19 mouse cellular contexts compared by ENCODE assay signal in genomic region chr14:33232048-33232447, GRCm38 (mm10). TPM values are rescaled to one million over a fixed set of nuclear protein-coding genes. Genes with fewer than 3 reads are reported as not detected.
DNase-seq lines count a peak whose midpoint lies in the region; ATAC-seq and TF ChIP-seq lines count a peak whose summit lies in the region.
"Had no signal": no experiment of that assay in that cellular context is flagged by ENCODE, and none has a peak within 500 bp of the region (broad histone marks: within the 10 kb centered on the region; RNA-seq: fewer than 3 reads in every experiment).

No protein-coding gene starts in this region.

- no peak for TF ChIP-seq POLR2A in bone marrow macrophage, adult 2 months (IDR thresholded peaks at IDR 0.05; ENCODE audit: borderline replicate concordance, low read depth, low read length)
- TF ChIP-seq POLR2A in olfactory bulb, adult 2 months (IDR thresholded peaks at IDR 0.05; ENCODE audit: insufficient read depth, low read depth, low read length) = no peak

- no peak overlapping the region for H3K27ac ChIP-seq in heart, embryonic 11.5 days (ENCODE audit: low read depth, low read length)
- H3K27ac ChIP-seq in bone marrow macrophage, adult 2 months (ENCODE audit: insufficient read depth, low read depth, low read length) = peak overlapping the region; percentile 86
- H3K27ac ChIP-seq in olfactory bulb, adult 2 months (ENCODE audit: insufficient read depth, low read depth, low read length) = peak overlapping the region; percentile 88; the same call in 1 of the 2 replicates
- no peak overlapping the region for H3K27ac ChIP-seq in hindbrain, postnatal 0 days
- H3K27ac ChIP-seq: embryonic facial prominence, embryonic 13.5 days; limb, embryonic 10.5 days; liver, embryonic 12.5 days; midbrain, embryonic 13.5 days had no signal

- no peak for TF ChIP-seq CTCF in bone marrow macrophage, adult 2 months (IDR thresholded peaks at IDR 0.05; ENCODE audit: low read depth, low read length)
- TF ChIP-seq CTCF in olfactory bulb, adult 2 months (IDR thresholded peaks at IDR 0.05; ENCODE audit: insufficient read depth, low read depth, low read length) = no peak
- no peak for TF ChIP-seq CTCF in hindbrain, postnatal 0 days (IDR thresholded peaks at IDR 0.05; ENCODE audit: low read depth)

- no peaks in the 10 kb centered on the region for H3K27me3 ChIP-seq in heart, embryonic 11.5 days (ENCODE audit: control insufficient read depth, insufficient read depth, low read length)
- H3K27me3 ChIP-seq in megakaryocyte, embryonic 14.5 days (replicated peaks) = peaks cover 28% of the 10 kb centered on the region
- no peaks in the 10 kb centered on the region for H3K27me3 ChIP-seq in hindbrain, postnatal 0 days (ENCODE audit: insufficient read depth, low read length)
- H3K27me3 ChIP-seq: embryonic facial prominence, embryonic 13.5 days; liver, embryonic 12.5 days; midbrain, embryonic 13.5 days had no signal

- no peaks in the 10 kb centered on the region for H3K9me3 ChIP-seq in heart, embryonic 11.5 days (replicated peaks; ENCODE audit: control insufficient read depth, low read length)
- H3K9me3 ChIP-seq in megakaryocyte, embryonic 14.5 days = no peaks in the 10 kb centered on the region
- no peaks in the 10 kb centered on the region for H3K9me3 ChIP-seq in hindbrain, postnatal 0 days (ENCODE audit: low read length)
- H3K9me3 ChIP-seq: embryonic facial prominence, embryonic 13.5 days; limb, embryonic 10.5 days; liver, embryonic 12.5 days; midbrain, embryonic 13.5 days had no signal

- H3K4me2 ChIP-seq in heart, embryonic 11.5 days = no peak overlapping the region
- no peak overlapping the region for H3K4me2 ChIP-seq in hindbrain, postnatal 0 days (ENCODE audit: low read depth, low read length)
- H3K4me2 ChIP-seq: embryonic facial prominence, embryonic 13.5 days; liver, embryonic 12.5 days; midbrain, embryonic 13.5 days had no signal

- H3K9ac ChIP-seq in heart, embryonic 11.5 days (ENCODE audit: low read depth, low read length) = no peak overlapping the region
- no peak overlapping the region for H3K9ac ChIP-seq in hindbrain, postnatal 0 days (replicated peaks; ENCODE audit: low read length)
- H3K9ac ChIP-seq: embryonic facial prominence, embryonic 13.5 days; liver, embryonic 12.5 days; midbrain, embryonic 13.5 days had no signal

- WGBS in heart, embryonic 11.5 days (ENCODE audit: insufficient replicate concordance) = 66% methylated on average over 5 of the region's 5 CpGs
- WGBS in olfactory bulb, adult 2 months = 58% methylated on average over 5 of the region's 5 CpGs
- 59% methylated on average over 5 of the region's 5 CpGs for WGBS in hindbrain, postnatal 0 days

- H3K4me3 ChIP-seq in heart, embryonic 11.5 days (ENCODE audit: low read depth, low read length) = no peak overlapping the region
- peak overlapping the region; percentile 78 for H3K4me3 ChIP-seq in megakaryocyte, embryonic 14.5 days (replicated peaks)
- peak overlapping the region; percentile 22 for H3K4me3 ChIP-seq in bone marrow macrophage, adult 2 months (ENCODE audit: insufficient read depth, low read length)
- H3K4me3 ChIP-seq in olfactory bulb, adult 2 months (ENCODE audit: insufficient read depth, low read depth, low read length) = no peak overlapping the region
- no peak overlapping the region for H3K4me3 ChIP-seq in hindbrain, postnatal 0 days (ENCODE audit: low read length)
- H3K4me3 ChIP-seq: embryonic facial prominence, embryonic 13.5 days; limb, embryonic 10.5 days; liver, embryonic 12.5 days; midbrain, embryonic 13.5 days had no signal

- ATAC-seq in heart, embryonic 11.5 days (replicated peaks; ENCODE audit: insufficient number of reproducible peaks, low FRiP score, low TSS enrichment) = no peak
- no peak for ATAC-seq in megakaryocyte, adult 5-6 weeks (ENCODE audit: poor library complexity, severe bottlenecking)
- ATAC-seq in hindbrain, postnatal 0 days = no peak
- ATAC-seq: activated CD4-positive, CD25-positive, alpha-beta regulatory T cell, adult 4 months; hindbrain, embryonic 16.5 days; liver, embryonic 12.5 days; midbrain, embryonic 13.5 days had no signal

- DNase-seq in heart, adult 18-20 months = peak; percentile 31 to 76
- no peak for DNase-seq in hindbrain, postnatal 0 days (ENCODE audit: low spot score)
- no peak for DNase-seq in cerebellum, adult 8-10 months
- DNase-seq: adrenal gland, postnatal 36 days; kidney, adult 8-10 months; kidney, postnatal 4 days; lung, postnatal 14 days; right cerebral cortex, postnatal 4 days had no signal

- H3K36me3 ChIP-seq in heart, embryonic 11.5 days (ENCODE audit: control insufficient read depth, insufficient read depth, low read length) = no peaks in the 10 kb centered on the region
- no peaks in the 10 kb centered on the region for H3K36me3 ChIP-seq in megakaryocyte, embryonic 14.5 days (replicated peaks; ENCODE audit: low read length)
- no peaks in the 10 kb centered on the region for H3K36me3 ChIP-seq in hindbrain, postnatal 0 days (ENCODE audit: insufficient read depth, low read length)
- H3K36me3 ChIP-seq: embryonic facial prominence, embryonic 13.5 days; limb, embryonic 10.5 days; liver, embryonic 12.5 days; midbrain, embryonic 13.5 days had no signal

- H3K4me1 ChIP-seq in heart, embryonic 11.5 days (ENCODE audit: control insufficient read depth, insufficient read depth, low read length) = peaks cover 8% of the 10 kb centered on the region; the same call in 1 of the 2 replicates
- H3K4me1 ChIP-seq in megakaryocyte, embryonic 14.5 days = peaks cover 69% of the 10 kb centered on the region
- peaks cover 72% of the 10 kb centered on the region for H3K4me1 ChIP-seq in bone marrow macrophage, adult 2 months (ENCODE audit: control insufficient read depth, insufficient read depth, low read length)
- peaks cover 35% of the 10 kb centered on the region for H3K4me1 ChIP-seq in olfactory bulb, adult 2 months (ENCODE audit: control insufficient read depth, insufficient read depth, low read length)
- no peaks in the 10 kb centered on the region for H3K4me1 ChIP-seq in hindbrain, postnatal 0 days (ENCODE audit: insufficient read depth, low read length)
- H3K4me1 ChIP-seq: midbrain, embryonic 13.5 days had no signal

RNA-seq across cellular contexts. Expression of gene Arhgap22, which starts 18.2 kb away (rescaled TPM):
- 1 to 10 TPM; 1.2 to 2.0 TPM for total RNA-seq in heart, adult 18-20 months (2021)
- 3.5 and 4.5 TPM in 2 replicates for polyA plus RNA-seq in heart, embryonic 11.5 days (2014; fragmentation: Nextera tagmentation; extraction: Ambion mirVana)
- 1.5 and 6.5 TPM in 2 replicates for polyA plus RNA-seq in megakaryocyte, embryonic 14.5 days (2012; ENCODE audit: insufficient read depth, low replicate concordance)
- 0.89 TPM in 1 of 2 replicates, not detected in the other for total RNA-seq in megakaryocyte, adult 5-6 weeks (2015)
- total RNA-seq in megakaryocyte, adult 5-6 weeks (2017) = 0.24 and 0.70 TPM in 2 replicates
- 39.5 and 39.6 TPM in 2 replicates for polyA plus RNA-seq in bone marrow macrophage, adult 2 months (2012; ENCODE audit: insufficient read depth, insufficient read length, missing spikeins)
- polyA plus RNA-seq in olfactory bulb, adult 2 months (2012; ENCODE audit: insufficient read depth, insufficient read length, low replicate concordance, missing spikeins) = not detected in 2 replicates
- total RNA-seq in hindbrain, postnatal 0 days (2014; rRNA removed) = 5.0 and 11.8 TPM in 2 replicates
- 4.2 and 4.4 TPM in 2 replicates for polyA plus RNA-seq in hindbrain, postnatal 0 days (2015; fragmentation: Nextera tagmentation; extraction: Ambion mirVana)

RNA-seq across cellular contexts. Expression of gene Wdfy4, which starts 46.7 kb away (rescaled TPM):
- 1 to 10 TPM; 4.0 to 7.5 TPM for total RNA-seq in heart, adult 18-20 months (2021)
- polyA plus RNA-seq in heart, embryonic 11.5 days (2014; fragmentation: Nextera tagmentation; extraction: Ambion mirVana) = 0.19 and 0.30 TPM in 2 replicates
- polyA plus RNA-seq in megakaryocyte, embryonic 14.5 days (2012; ENCODE audit: insufficient read depth, low replicate concordance) = 4.5 and 6.3 TPM in 2 replicates
- 37.1 and 44.6 TPM in 2 replicates for total RNA-seq in megakaryocyte, adult 5-6 weeks (2015)
- 65.9 and 77.6 TPM in 2 replicates for total RNA-seq in megakaryocyte, adult 5-6 weeks (2017)
- polyA plus RNA-seq in bone marrow macrophage, adult 2 months (2012; ENCODE audit: insufficient read depth, insufficient read length, missing spikeins) = 39.7 and 40.3 TPM in 2 replicates
- not detected in 2 replicates for polyA plus RNA-seq in olfactory bulb, adult 2 months (2012; ENCODE audit: insufficient read depth, insufficient read length, low replicate concordance, missing spikeins)
- total RNA-seq in hindbrain, postnatal 0 days (2014; rRNA removed) = 0.43 and 0.89 TPM in 2 replicates
- polyA plus RNA-seq in hindbrain, postnatal 0 days (2015; fragmentation: Nextera tagmentation; extraction: Ambion mirVana) = 0.11 and 0.13 TPM in 2 replicates

Comparison
In these comparisons a context has a peak if more than half of its experiments do, and no peak if none do; other contexts are left out.
1. DNase-seq: peak in heart, adult 18-20 months (2 of 2); none in hindbrain, postnatal 0 days (single experiment) and cerebellum, adult 8-10 months (single experiment).
2. H3K27ac ChIP-seq: peak in bone marrow macrophage, adult 2 months (single experiment) and olfactory bulb, adult 2 months (single experiment); none in heart, embryonic 11.5 days (single experiment) and hindbrain, postnatal 0 days (single experiment).
3. H3K4me3 ChIP-seq: peak in megakaryocyte, embryonic 14.5 days (single experiment) and bone marrow macrophage, adult 2 months (single experiment); none in heart, embryonic 11.5 days (single experiment), olfactory bulb, adult 2 months (single experiment) and hindbrain, postnatal 0 days (single experiment).